Mouse (Mus musculus): ENCODE data around the gene Ier2. TPM values are rescaled to one million over a fixed set of nuclear protein-coding genes. Genes with fewer than 3 reads are reported as not detected.
A peak's percentile ranks its signal among the peaks of the same experiment; 100 is the strongest.

The Ier2 gene
- polyA plus RNA-seq, 1 experiment from 2014 or later, result 113 TPM

DNA sequence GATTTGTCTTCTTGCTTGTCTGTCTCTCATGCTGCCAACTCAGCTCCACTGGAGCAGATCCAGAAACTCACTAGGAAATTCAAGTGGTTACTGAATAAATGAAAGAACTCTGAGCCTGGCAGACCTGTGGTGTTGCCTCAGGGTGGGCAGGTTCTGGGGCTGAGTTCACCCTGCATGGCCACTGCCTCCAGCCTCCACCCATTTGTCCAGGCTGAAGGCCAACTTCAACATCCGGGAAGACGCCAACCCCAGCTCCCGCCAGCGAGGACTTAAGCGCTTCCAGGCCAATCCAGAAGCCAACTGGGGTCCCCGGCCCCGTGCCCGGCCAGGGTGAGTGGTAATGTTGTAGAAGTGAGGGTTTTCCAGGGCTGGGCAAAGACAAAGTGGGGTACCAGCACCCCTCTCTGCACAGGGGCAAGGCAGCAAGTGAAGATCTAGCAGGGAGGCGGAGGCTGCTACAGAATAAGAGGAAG is 36.3 kb upstream of the Ier2 start:
- ATAC-seq, result peak; percentile 23
- in situ Hi-C loops (cut with MboI; ENCODE audit: low pct_unique_long_range_greater_than_20kb), result loop anchor here (5.0 kb wide), 1 partner anchor 118 kb away; no protein-coding TSS in a partner anchor
- ChIA-PET CTCF (interaction anchor here (0.9 to 3.7 kb wide), 7 partner anchors 9 to 116 kb away, joined by 3 to 20 read pairs (median 5); no protein-coding TSS in a partner anchor), POLR2A (interaction anchor here (0.6 to 2.7 kb wide), 6 partner anchors 10 to 116 kb away, joined by 3 to 6 read pairs (median 4); no protein-coding TSS in a partner anchor)
- H3K27me3 ChIP-seq, result no peaks in the 10 kb centered on the region
- no peak for TF ChIP-seq CTCF (IDR thresholded peaks at IDR 0.05)
- DNase-seq (ENCODE audit: low read depth, low spot score), result peak; percentile 56

DNA sequence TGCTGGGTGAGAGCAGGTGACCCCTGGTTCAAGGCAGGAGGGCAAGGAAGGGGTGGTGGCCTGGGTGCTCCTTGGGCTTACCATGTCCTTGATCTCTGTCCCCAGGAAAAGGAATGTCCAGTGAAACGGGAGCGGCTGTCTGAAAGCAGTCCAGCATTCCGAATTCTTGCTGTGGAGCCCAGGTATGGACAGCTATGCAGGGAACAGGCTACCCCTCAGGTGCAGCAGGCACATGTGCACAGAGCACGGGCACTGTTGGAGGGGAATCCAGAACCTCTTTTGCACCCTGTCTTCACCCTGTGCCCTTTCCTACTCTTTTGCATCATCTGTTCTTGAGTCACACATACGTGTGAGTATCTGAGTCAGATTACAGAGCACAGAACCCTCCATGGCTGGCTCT is 35.6 kb upstream of the Ier2 start:
- ATAC-seq (no peak), DNase-seq (ENCODE audit: low read depth, low spot score) (no peak)
- no peaks in the 10 kb centered on the region for H3K27me3 ChIP-seq
- in situ Hi-C loops (cut with MboI; ENCODE audit: low pct_unique_long_range_greater_than_20kb), result loop anchor here (5.0 kb wide), 1 partner anchor 119 kb away; no protein-coding TSS in a partner anchor
- ChIA-PET POLR2A (interaction anchor here (0.6 to 2.7 kb wide), 5 partner anchors 13 to 117 kb away, joined by 3 to 6 read pairs (median 5); no protein-coding TSS in a partner anchor), CTCF (interaction anchor here (0.6 to 3.7 kb wide), 6 partner anchors 11 to 117 kb away, joined by 3 to 20 read pairs (median 4); no protein-coding TSS in a partner anchor)
- TF ChIP-seq CTCF (IDR thresholded peaks at IDR 0.05), result no peak

DNA sequence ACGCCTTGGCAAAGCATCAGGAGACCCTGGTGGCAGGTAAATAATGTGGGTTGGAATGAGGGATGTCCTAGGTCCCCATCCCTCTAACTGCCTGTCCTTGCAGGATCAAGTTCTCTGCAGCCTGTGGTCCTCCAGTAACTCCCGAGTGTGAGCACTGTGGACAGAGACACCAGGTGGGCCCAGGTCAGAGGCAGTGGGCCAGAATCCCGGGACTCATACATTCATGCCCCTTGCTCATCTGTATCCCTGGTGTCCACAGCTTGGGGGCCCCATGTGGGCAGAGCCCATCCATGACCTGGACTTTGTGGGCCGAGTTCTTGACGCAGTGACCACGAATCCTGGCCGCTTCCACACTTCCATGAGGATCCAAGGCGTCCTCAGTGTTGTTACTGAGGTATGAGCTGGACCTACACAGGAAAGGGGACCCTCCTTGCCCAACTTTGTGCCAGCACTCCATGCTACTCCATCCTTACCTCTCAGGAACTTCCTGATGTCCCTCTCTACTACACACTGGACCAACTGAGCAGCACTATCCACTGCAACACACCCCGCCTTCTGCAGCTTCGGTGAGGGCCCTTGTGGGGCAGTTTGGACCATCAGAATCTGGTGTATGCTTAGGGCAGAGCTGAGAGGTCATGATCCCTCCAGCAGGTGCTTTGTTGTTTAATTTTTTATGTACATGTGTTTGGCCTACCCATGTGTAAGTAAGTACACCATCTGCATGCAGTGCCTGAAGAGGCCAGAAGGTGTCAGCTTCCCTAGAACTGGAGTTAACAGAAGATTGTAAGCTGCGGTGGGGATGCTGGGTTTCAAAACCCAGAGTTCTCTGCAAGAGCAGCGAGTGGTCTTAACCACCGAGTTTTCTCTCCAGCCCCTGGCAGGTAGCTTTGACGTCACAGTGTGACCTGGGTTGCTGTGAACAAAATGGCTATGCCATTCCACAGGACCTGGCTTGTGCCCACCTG is 34.8 kb upstream of the Ier2 start:
- ATAC-seq (no peak), DNase-seq (ENCODE audit: low read depth, low spot score) (no peak)
- CTCF ChIA-PET, result interaction anchor here (0.6 to 3.7 kb wide), 6 partner anchors 12 to 118 kb away, joined by 3 to 20 read pairs (median 4); no protein-coding TSS in a partner anchor
- POLR2A ChIA-PET, result interaction anchor here (1.1 kb wide), 1 partner anchor 14 kb away, joined by 3 read pairs; no protein-coding TSS in a partner anchor
- no peaks in the 10 kb centered on the region for H3K27me3 ChIP-seq
- in situ Hi-C loops (cut with MboI; ENCODE audit: low pct_unique_long_range_greater_than_20kb), result loop anchor here (5.0 kb wide), 1 partner anchor 120 kb away; no protein-coding TSS in a partner anchor
- no peak for TF ChIP-seq CTCF (IDR thresholded peaks at IDR 0.05)

DNA sequence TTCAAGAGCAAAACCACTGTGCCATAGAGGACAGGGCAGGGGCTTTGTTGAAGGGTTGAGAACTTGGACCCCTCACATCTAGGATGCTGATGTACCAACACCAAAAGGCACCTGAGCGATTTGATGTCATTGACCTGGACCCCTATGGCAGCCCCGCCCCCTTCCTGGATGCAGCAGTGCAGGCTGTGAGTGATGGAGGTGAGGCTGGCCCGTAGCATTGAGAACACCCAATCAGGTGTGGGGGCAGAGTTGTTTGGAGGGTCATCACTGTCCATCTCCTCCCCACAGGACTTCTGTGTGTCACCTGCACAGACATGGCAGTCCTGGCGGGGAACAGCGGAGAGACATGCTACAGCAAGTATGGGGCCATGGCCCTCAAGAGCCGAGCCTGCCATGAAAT is 32.5 kb upstream of the Ier2 start:
- CTCF ChIA-PET, result no interaction called here
- in situ Hi-C loops (cut with MboI; ENCODE audit: low pct_unique_long_range_greater_than_20kb), result loop anchor here (5.0 kb wide), 1 partner anchor 122 kb away; no protein-coding TSS in a partner anchor
- POLR2A ChIA-PET, result no interaction called here
- no peak for ATAC-seq
- H3K27me3 ChIP-seq, result no peaks in the 10 kb centered on the region
- no peak for DNase-seq (ENCODE audit: low read depth, low spot score)
- TF ChIP-seq CTCF (IDR thresholded peaks at IDR 0.05), result no peak

DNA sequence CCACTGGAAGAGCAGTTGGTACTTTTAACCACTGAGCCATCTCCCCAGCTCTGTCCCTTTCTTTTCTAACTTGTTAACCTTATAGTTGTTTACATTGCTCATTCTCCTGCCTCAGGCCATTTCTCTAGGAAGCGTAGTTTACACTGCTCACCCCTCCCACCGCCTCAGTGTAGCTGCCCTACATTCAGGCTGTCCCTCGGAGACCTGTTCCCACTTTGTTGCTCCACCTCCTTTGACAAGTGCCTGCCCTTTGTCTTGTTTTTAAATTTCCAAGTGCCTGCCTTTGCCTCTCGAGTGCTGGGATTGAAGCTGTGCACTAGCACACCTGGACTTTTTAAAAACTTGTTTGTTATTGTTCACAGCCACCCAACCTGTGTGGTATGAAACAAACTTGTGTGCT is 30.7 kb upstream of the Ier2 start:
- ATAC-seq (no peak), DNase-seq (ENCODE audit: low read depth, low spot score) (no peak)
- in situ Hi-C loops (cut with MboI; ENCODE audit: low pct_unique_long_range_greater_than_20kb), result no loop called here
- H3K27me3 ChIP-seq, result no peaks in the 10 kb centered on the region
- POLR2A ChIA-PET, result interaction anchor here (0.6 kb wide), 1 partner anchor 77 kb away, joined by 4 read pairs; no protein-coding TSS in a partner anchor
- CTCF ChIA-PET, result no interaction called here
- no peak for TF ChIP-seq CTCF (IDR thresholded peaks at IDR 0.05)

DNA sequence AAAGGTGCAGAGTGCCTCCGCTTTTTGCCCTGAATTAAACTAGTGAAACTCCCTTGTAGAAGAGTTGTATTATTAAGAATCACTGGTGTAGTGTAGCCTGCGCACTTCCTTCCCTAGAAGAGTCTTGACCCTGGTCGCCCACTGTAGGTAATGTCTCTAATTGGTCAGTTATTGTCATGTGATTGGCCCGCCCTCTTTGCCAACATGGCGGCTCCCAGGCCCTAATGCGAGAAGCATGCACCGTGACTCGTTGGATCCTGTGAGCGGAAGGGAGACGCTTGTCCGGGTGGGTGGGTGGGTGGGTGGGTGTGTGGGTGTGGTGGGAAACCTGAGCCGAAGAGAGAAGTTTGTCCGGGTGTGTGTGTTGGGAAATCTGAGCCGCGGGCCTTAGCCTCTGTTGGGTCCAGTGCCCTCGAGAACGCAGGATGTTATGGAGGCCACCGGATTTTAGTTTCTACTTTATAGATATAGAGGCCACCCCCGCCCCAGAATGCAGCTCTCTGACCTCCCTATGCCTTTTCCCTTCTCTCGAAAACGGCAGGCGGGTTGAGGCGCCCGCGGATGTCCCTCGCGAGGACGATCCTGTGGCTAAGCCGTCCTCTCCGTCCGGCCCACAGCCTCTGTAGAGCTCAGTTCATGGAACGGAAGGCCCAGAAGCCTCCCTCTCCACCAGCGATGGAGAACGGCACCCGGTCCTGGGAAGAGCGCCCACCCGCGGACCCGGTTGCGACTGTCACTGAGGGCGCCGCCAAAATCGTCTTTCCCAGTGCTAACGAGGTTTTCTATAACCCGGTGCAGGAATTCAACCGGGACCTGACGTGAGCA is 26.7 kb upstream of the Ier2 start:
- H3K27me3 ChIP-seq, result no peaks in the 10 kb centered on the region
- ATAC-seq (no peak), DNase-seq (ENCODE audit: low read depth, low spot score) (no peak)
- CTCF ChIA-PET, result interaction anchor here (0.9 to 1.5 kb wide), 2 partner anchors 10 to 19 kb away, joined by 3 to 4 read pairs; no protein-coding TSS in a partner anchor
- POLR2A ChIA-PET, result interaction anchor here (0.6 to 1.3 kb wide), 4 partner anchors 18 to 348 kb away, joined by 3 read pairs; partner anchors contain the start of gene Tnpo2
- in situ Hi-C loops (cut with MboI; ENCODE audit: low pct_unique_long_range_greater_than_20kb), result no loop called here
- peak; percentile 58 for TF ChIP-seq CTCF (IDR thresholded peaks at IDR 0.05)

DNA sequence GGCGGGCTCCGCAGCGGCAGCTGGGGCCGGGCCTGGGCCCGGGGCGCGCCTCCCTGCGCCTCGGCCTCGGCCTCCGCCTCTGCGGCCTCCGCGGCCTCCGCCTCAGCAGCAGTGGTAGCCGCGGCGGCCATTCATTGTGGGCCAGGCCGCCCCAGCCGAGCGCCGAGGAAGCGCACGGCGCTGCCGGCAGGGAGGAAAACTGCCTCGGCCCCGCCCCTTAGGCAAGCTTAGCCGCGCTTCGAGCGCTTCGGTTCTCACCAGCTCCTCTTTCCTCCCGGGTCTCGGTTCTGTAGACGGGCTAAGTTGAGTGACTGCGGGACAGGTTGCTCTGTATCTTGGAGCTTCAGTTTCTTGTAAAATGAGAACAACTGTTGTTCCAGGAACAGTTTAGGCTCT is 25.1 kb upstream of the Ier2 start, which contains the start of gene Nacc1:
TSS of gene Nacc1 (minus strand) at position 158 of the 396 bp plus-strand sequence.
- in situ Hi-C loops (cut with MboI; ENCODE audit: low pct_unique_long_range_greater_than_20kb), result no loop called here
- H3K27me3 ChIP-seq, result no peaks in the 10 kb centered on the region
- CTCF ChIA-PET, result no interaction called here
- ATAC-seq (peak; percentile 58), DNase-seq (ENCODE audit: low read depth, low spot score) (no peak)
- no peak for TF ChIP-seq CTCF (IDR thresholded peaks at IDR 0.05)
- POLR2A ChIA-PET, result interaction anchor here (0.6 to 1.3 kb wide), 3 partner anchors 19 to 144 kb away, joined by 3 read pairs; partner anchors contain the start of gene Gadd45gip1

DNA sequence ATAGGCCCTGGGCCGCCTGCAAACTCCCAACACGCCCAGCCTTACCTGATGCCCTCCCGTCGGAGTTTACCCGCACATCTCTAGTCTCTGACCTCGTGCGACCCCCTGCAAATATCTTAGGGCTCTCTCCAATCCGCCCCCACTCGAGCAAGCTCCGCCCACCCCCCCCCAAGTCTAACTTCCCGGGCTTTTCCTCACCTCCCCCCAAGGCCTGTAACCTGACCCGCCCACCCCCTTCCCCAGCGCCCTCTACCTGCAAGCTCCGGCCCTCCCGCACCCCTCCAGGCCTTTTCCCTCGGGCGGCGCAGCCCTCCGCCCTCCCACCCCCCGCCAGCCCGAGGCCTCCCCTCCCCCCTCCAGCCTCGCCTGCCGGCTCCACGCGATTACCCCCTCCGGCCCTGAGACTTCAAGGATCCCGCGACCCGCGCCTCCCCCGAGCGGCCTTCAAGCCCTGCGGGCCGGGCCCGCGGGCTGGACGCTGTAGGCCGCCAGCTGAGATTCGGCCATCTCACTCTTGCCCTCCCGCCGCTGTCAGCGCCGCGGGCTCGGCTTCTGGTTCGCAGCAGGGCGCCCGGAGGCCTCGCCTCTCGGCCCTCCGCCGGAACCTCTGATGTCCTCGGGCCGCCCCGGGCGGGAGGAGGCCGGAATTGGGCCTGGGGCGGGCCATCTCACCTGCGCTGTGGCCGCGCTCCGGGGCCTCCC is 24.5 kb upstream of the Ier2 start:
- ChIA-PET POLR2A (interaction anchor here (0.8 to 1.3 kb wide), 3 partner anchors 19 to 27 kb away, joined by 3 to 5 read pairs (median 3); no protein-coding TSS in a partner anchor), CTCF (no interaction called here)
- no peaks in the 10 kb centered on the region for H3K27me3 ChIP-seq
- no peak for DNase-seq (ENCODE audit: low read depth, low spot score)
- in situ Hi-C loops (cut with MboI; ENCODE audit: low pct_unique_long_range_greater_than_20kb), result no loop called here
- peak; percentile 22 for ATAC-seq
- no peak for TF ChIP-seq CTCF (IDR thresholded peaks at IDR 0.05)
